Mouse (Mus musculus) bone marrow, adult 2 months (tissue): ENCODE results near the gene Irgc1.

Experiments
- CTCF ChIP-seq: fragments of 200-500 bp; IDR thresholded peaks from 2 replicates; pipeline ENCODE4 v1.5.1; 2011; ENCODE audit warnings: low read length, control low read depth; ENCODE audit not compliant: control insufficient read depth, insufficient read depth
- POLR2A ChIP-seq: fragments of 200-500 bp; IDR thresholded peaks from 2 replicates; pipeline ENCODE4 v1.6.1; 2011; ENCODE audit warnings: low read depth, mild to moderate bottlenecking, control low read depth, low read length, borderline replicate concordance; ENCODE audit not compliant: control insufficient read depth

GRCm38 (mm10) chr7:24431713-24432112 lies 20.4 kb downstream of the Irgc1 start:
- TF ChIP-seq POLR2A (no peak), CTCF (no peak)
